ENCODE assay signal across 26 mouse cellular contexts in the genomic region with DNA sequence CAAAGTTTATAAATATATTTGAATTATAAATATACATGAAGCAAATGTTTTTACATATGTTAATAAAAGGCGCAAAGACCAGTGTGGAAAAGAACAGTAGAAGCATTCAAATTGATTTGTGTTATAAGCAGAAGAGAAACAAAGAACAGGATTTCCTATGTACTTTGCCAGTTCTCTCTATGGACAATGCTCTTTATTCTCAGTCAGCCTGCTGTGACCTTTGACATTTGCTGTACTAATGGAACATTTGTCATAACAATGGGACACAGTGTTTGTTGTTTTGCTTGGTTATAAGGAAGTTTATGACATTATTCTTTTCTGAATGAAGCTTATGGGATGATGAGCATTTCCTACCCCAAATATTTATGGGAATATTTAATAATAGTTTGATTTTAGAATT.
DNase-seq lines count a peak whose midpoint lies in the region; ATAC-seq and TF ChIP-seq lines count a peak whose summit lies in the region.
"Had no signal": no experiment of that assay in that cellular context is flagged by ENCODE, and none has a peak within 500 bp of the region (broad histone marks: within the 10 kb centered on the region; RNA-seq: fewer than 3 reads in every experiment).

No protein-coding gene starts in this region.

- 0 out of 2 replicates have a peak, but pooled peaks have one; percentile 20 for TF ChIP-seq EP300 in liver, postnatal 0 days (IDR thresholded peaks at IDR 0.05; ENCODE audit: low read depth)

- no peak overlapping the region for H3K9ac ChIP-seq in liver, postnatal 0 days (replicated peaks)
- H3K9ac ChIP-seq in liver, embryonic 11.5 days (ENCODE audit: low read depth, low read length) = no peak overlapping the region
- H3K9ac ChIP-seq: forebrain, embryonic 13.5 days; heart, embryonic 12.5 days; hindbrain, embryonic 12.5 days; limb, embryonic 13.5 days; liver, embryonic 12.5 days; midbrain, embryonic 12.5 days; neural tube, embryonic 12.5 days had no signal

- ATAC-seq in frontal cortex, adult (ENCODE audit: low TSS enrichment) = peak; percentile 52; the same call in 1 of the 2 replicates
- no peak for ATAC-seq in liver, postnatal 0 days
- ATAC-seq in liver, embryonic 11.5 days (replicated peaks; ENCODE audit: low FRiP score) = no peak
- ATAC-seq: forebrain, embryonic 13.5 days; intestine, embryonic 16.5 days; liver, embryonic 12.5 days had no signal

- H3K27ac ChIP-seq in liver, postnatal 0 days (ENCODE audit: low read depth) = no peak overlapping the region
- no peak overlapping the region for H3K27ac ChIP-seq in liver, embryonic 11.5 days (ENCODE audit: low read depth, low read length)
- H3K27ac ChIP-seq: forebrain, embryonic 13.5 days; heart, adult 2 months; hindbrain, embryonic 12.5 days; limb, embryonic 13.5 days; liver, embryonic 12.5 days; midbrain, embryonic 12.5 days; neural tube, embryonic 12.5 days had no signal

- H3K9me3 ChIP-seq in liver, postnatal 0 days (ENCODE audit: low read length) = no peaks in the 10 kb centered on the region
- no peaks in the 10 kb centered on the region for H3K9me3 ChIP-seq in liver, embryonic 11.5 days (ENCODE audit: control insufficient read depth, low read length)
- H3K9me3 ChIP-seq: forebrain, embryonic 13.5 days; heart, embryonic 12.5 days; hindbrain, embryonic 12.5 days; limb, embryonic 13.5 days; liver, embryonic 12.5 days; midbrain, embryonic 12.5 days; neural tube, embryonic 12.5 days had no signal

- H3K4me2 ChIP-seq in liver, postnatal 0 days (ENCODE audit: low read depth, low read length) = no peak overlapping the region
- H3K4me2 ChIP-seq in liver, embryonic 11.5 days = no peak overlapping the region
- H3K4me2 ChIP-seq: forebrain, embryonic 13.5 days; heart, embryonic 12.5 days; hindbrain, embryonic 12.5 days; limb, embryonic 13.5 days; liver, embryonic 12.5 days; midbrain, embryonic 12.5 days; neural tube, embryonic 12.5 days had no signal

- no peak overlapping the region for H3K4me3 ChIP-seq in liver, postnatal 0 days (ENCODE audit: low read depth, low read length)
- H3K4me3 ChIP-seq in liver, embryonic 11.5 days (ENCODE audit: low read depth, low read length) = no peak overlapping the region
- H3K4me3 ChIP-seq: forebrain, embryonic 13.5 days; heart, adult 2 months; heart, embryonic 12.5 days; hindbrain, embryonic 12.5 days; limb, embryonic 13.5 days; liver, embryonic 12.5 days; midbrain, embryonic 12.5 days; myocyte; neural tube, embryonic 12.5 days had no signal

- no peaks in the 10 kb centered on the region for H3K4me1 ChIP-seq in liver, postnatal 0 days (ENCODE audit: insufficient read depth)
- H3K4me1 ChIP-seq in liver, embryonic 11.5 days (replicated peaks; ENCODE audit: control insufficient read depth, insufficient read depth, low read length) = no peaks in the 10 kb centered on the region
- H3K4me1 ChIP-seq: forebrain, embryonic 13.5 days; heart, embryonic 12.5 days; hindbrain, embryonic 12.5 days; limb, embryonic 13.5 days; liver, embryonic 12.5 days; midbrain, embryonic 12.5 days; neural tube, embryonic 12.5 days had no signal

- H3K36me3 ChIP-seq in liver, postnatal 0 days (replicated peaks; ENCODE audit: insufficient read depth, low read length) = no peaks in the 10 kb centered on the region
- H3K36me3 ChIP-seq in liver, embryonic 11.5 days (ENCODE audit: control insufficient read depth, insufficient read depth, low read length) = no peaks in the 10 kb centered on the region
- H3K36me3 ChIP-seq: heart, embryonic 12.5 days; hindbrain, embryonic 12.5 days; limb, embryonic 13.5 days; liver, embryonic 12.5 days; midbrain, embryonic 12.5 days; neural tube, embryonic 12.5 days had no signal

- 62% methylated on average over 1 of the region's 1 CpGs for WGBS in liver, postnatal 0 days (ENCODE audit: insufficient replicate concordance)
- WGBS in liver, embryonic 11.5 days = 78% methylated on average over 1 of the region's 1 CpGs

- DNase-seq in frontal cortex, postnatal 10 days (ENCODE audit: low spot score in 2 of 2) = no peak
- no peak for DNase-seq in liver, postnatal 0 days
- no peak for DNase-seq in liver, embryonic 11.5 days (ENCODE audit: low spot score)
- peak; percentile 84 for DNase-seq in brain, adult 2 months (ENCODE audit: low read depth, low spot score)
- peak; percentile 84 for DNase-seq in retina, postnatal 1 day
- no peak for DNase-seq in urinary bladder, postnatal 36 days (ENCODE audit: low spot score in 2 of 2)
- no peak for DNase-seq in spleen, postnatal 36 days (ENCODE audit: low spot score in 2 of 2)
- DNase-seq: adrenal gland, adult 2 months; adrenal gland, postnatal 36 days; cerebellum, postnatal 25 days; gastrocnemius, postnatal 25 days; heart, adult 2 months; heart, postnatal 14 days; kidney, adult 8-10 months; kidney, postnatal 14 days; lung, adult 2 months had no signal

- no peaks in the 10 kb centered on the region for H3K27me3 ChIP-seq in liver, postnatal 0 days (ENCODE audit: insufficient read depth, low read length)
- no peaks in the 10 kb centered on the region for H3K27me3 ChIP-seq in liver, embryonic 11.5 days (replicated peaks; ENCODE audit: control insufficient read depth, insufficient read depth, low read length)
- H3K27me3 ChIP-seq: forebrain, embryonic 13.5 days; heart, embryonic 12.5 days; hindbrain, embryonic 12.5 days; limb, embryonic 13.5 days; liver, embryonic 12.5 days; midbrain, embryonic 12.5 days; neural tube, embryonic 12.5 days had no signal

- no peak for TF ChIP-seq CTCF in liver, postnatal 0 days (IDR thresholded peaks at IDR 0.05; ENCODE audit: low read depth)

Comparison
In these comparisons a context has a peak if more than half of its experiments do, and no peak if none do; other contexts are left out.
1. DNase-seq: peak in brain, adult 2 months (single experiment) and retina, postnatal 1 day (single experiment); none in frontal cortex, postnatal 10 days (0 of 2), liver, postnatal 0 days (single experiment), liver, embryonic 11.5 days (single experiment), urinary bladder, postnatal 36 days (0 of 2) and spleen, postnatal 36 days (0 of 2).